Mouse (Mus musculus): ENCODE measurements around the gene Riox2.

GRCm38 (mm10) chr16:59472546-59472945, 971 bp downstream of the Riox2 start:
- TF ChIP-seq POLR2A (IDR thresholded peaks at IDR 0.05; ENCODE audit: extremely low read depth, insufficient read depth, low read length) = no peak
- TF ChIP-seq CTCF (IDR thresholded peaks at IDR 0.05; ENCODE audit: extremely low read depth, insufficient read depth, low read length) = no peak
